Mouse (Mus musculus) lung, postnatal 36 days (tissue): ENCODE measurements around the gene Slc9a9.

ENCODE experiments used
- DNase-seq: peaks from one replicate; pipeline ENCODE4 v3.0.0; 2022; ENCODE audit warnings: mixed read lengths

Slc9a9 gene

GRCm38 (mm10) chr9:94968596-94969120 lies 298.9 kb downstream of the Slc9a9 start:
- no peak for DNase-seq

DNA sequence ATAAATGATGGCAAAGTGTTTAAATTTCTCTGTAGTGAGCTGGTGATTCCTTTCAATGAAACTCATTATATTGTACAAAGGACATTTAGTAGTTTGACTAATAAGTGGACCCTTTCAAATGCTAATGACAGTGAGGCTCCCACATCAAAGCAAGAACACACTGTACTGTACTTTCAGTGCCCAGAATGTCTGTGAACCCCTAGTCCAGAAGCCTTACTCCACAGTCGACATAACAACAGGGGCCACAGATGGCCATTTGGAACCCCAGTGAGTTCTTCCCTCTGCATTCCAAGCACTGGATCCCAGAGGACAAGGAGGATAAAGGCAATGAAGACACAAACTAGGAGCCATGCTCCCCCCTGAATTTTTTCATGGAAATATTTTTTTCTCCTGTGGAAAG lies 299.4 kb downstream of the Slc9a9 start:
- no peak for DNase-seq

DNA sequence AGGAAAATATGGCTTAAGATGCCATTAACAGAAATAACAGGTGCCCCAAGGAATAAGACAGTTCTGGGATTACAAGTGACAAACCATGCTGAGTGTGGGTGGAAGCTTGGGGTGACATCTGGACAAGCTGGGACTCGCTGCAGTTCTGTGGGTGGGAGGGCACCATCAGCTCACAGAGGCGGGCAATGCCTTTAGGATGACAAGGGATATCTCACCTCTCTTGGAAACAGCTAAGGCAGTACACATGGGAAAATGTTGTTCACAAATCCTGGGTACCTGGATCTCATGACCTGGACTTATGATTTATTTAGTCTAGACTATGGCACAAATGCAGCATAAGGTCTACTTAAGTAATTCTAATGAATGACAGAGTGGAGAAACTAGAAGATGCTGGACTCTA lies 302.3 kb downstream of the Slc9a9 start:
- no peak for DNase-seq

DNA sequence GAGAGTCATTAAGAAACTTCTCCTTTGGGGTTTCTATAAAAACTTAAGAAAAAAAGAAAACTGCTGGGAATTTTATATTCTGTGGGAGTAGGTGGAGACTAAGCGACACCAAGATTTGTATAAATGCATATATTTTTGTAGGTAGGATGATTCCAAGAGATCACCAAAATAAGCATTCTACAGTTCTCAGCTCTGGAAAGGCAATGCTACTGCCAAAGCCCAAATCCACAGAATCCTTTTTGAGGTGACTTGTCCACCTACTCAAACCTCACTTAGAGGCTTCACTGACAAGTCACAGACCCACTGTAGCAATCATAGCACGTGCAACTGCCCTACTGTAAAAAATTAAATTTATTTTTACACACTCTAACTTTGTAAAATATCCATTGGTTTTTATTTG lies 303.0 kb downstream of the Slc9a9 start:
- DNase-seq = no peak

- no peak for DNase-seq
Measured at GRCm38 (mm10) chr9:94976191-94976590, 306.5 kb downstream of the Slc9a9 start.

DNA sequence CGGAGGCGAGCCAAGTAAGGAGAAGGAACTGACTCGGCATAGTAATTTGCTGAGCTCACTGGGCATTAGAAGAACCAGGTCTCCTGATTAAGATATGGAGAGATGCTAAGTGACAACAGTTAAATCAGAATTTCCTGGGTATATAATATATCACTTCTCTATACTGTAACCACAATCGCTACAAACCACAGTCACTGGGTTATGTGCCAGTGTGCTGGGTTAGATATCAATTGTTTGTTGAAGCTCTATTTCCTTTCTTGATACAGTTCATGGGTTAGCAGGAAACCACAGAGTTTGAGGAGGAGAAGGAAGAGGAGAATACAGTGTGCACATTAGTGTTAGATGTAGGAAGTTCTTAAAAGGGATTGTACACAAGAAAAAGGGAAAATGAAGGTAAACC lies 323.9 kb downstream of the Slc9a9 start:
- DNase-seq = no peak

GRCm38 (mm10) chr9:95020136-95020706 lies 350.5 kb downstream of the Slc9a9 start:
- no peak for DNase-seq

GRCm38 (mm10) chr9:95034140-95034970 lies 364.6 kb downstream of the Slc9a9 start:
- DNase-seq = no peak

DNA sequence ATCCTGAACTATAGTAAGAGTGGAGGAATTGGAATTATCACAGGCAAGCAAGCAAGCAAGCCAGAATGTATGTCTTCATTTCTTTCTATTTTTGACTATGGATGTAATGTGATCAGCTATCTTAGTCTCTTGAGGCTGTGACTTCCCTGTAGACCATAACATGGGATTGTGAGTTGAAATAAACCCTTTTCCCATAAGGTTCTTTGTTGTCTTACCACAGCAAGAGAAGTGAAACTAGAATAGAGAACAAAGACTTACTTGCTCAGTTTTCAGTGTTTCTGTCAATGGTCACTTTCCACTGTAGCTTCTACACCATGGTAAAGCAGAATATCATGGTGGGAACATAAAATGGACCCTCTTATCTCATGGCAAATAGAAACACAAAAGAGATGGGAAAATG lies 366.5 kb downstream of the Slc9a9 start:
- DNase-seq = no peak

DNA sequence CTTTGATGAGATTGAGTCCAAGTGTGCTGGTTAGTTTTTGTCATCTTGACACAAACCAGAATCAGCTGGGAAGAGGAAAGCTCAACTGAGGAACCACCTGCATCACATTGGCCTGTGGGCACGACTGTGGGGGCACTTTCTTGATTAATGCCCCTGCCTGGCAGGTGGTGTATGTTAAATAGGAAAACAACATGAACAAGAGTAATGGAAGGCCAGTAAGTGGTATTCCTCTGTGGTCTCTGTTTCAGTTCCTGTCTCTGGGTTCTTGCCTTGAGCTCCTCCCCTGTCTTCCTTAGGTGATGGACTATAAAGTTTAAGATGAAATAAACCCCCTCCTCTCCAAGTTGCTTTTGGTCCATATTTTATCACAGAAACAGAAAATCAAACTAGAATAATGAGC lies 372.7 kb downstream of the Slc9a9 start:
- DNase-seq = no peak

DNA sequence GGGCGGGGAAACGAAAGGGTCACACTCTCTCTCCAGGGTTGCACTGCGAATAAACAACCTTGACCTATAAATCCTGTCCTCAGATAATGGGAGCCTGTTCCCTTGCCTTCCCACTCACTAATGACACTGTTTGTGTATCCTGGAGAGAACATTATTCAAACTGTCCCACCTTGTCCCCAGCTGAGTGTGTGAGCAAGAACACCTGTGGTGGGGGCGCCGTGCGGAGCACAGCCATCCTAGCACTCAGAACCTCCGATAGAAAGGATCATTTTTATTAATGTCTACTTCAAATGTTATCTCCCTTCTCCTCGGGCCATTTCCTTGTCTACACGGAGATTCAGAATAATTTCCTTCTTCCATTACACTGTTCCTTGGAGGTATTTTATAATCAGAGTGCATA lies 382.5 kb downstream of the Slc9a9 start:
- DNase-seq = no peak

DNA sequence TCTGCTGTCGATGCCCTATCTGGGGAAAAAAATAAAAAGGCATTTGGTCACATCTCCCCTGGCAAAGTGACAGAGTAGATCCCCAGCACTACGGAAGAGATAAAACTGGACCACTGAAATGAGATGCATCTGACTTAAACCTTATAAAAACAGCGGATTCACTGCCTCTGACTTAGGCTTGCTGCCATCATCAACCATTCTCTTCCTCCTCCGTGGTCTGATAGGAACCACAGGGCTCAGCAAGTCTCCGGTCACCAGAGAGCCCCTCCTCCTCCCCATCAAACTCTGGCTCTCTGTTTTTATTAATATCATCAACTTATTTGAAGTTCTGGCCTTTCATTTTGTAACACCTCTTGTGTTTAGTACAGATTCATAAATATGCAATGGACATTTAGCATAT lies 383.5 kb downstream of the Slc9a9 start:
- DNase-seq = no peak

GRCm38 (mm10) chr9:95055843-95056242 lies 386.1 kb downstream of the Slc9a9 start:
- no peak for DNase-seq

DNA sequence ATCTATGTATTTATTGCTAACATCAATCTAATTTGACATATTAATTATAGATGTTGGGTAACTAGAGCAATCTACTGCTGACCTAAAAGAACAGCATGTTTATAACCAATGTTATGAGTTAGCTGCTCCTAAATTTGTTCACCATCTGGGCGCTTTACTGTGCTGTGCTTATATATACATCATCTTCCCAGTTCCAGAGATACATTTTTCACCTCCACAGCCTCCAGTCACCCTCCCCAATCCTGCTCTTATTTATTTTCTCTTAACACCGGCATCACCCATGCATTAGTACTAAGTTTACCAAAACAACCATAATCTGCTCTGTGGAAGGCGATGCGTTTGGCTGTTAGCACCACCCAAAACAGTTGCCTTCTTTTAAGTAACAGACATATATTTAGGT lies 391.0 kb downstream of the Slc9a9 start:
- DNase-seq = no peak

- DNase-seq = no peak
Measured at GRCm38 (mm10) chr9:95067037-95067436, 397.3 kb downstream of the Slc9a9 start.

DNA sequence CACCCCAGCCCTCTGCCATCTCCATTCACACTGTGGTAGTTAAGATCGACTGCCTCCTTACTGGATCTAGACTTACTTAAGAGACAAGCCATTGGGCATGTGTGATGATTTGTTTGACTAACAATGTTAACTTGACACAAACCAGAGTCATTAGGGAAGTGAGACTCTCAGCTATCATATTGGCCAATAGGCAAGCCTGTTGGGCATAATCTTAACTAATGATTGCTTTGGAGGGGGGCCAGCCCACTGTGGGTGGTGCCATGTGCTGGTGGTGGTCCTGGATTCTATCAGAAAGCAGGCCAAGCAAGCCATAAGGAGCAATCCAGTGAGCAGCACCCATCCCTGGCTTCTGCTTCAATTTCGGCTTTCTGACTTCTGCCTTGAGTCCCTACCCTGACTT lies 398.8 kb downstream of the Slc9a9 start:
- no peak for DNase-seq

GRCm38 (mm10) chr9:95070832-95071519 lies 401.3 kb downstream of the Slc9a9 start:
- DNase-seq = no peak

- DNase-seq = peak; percentile 59
Measured at GRCm38 (mm10) chr9:95072450-95072955, 402.8 kb downstream of the Slc9a9 start.

GRCm38 (mm10) chr9:95073691-95074090 lies 404.0 kb downstream of the Slc9a9 start:
- no peak for DNase-seq

DNA sequence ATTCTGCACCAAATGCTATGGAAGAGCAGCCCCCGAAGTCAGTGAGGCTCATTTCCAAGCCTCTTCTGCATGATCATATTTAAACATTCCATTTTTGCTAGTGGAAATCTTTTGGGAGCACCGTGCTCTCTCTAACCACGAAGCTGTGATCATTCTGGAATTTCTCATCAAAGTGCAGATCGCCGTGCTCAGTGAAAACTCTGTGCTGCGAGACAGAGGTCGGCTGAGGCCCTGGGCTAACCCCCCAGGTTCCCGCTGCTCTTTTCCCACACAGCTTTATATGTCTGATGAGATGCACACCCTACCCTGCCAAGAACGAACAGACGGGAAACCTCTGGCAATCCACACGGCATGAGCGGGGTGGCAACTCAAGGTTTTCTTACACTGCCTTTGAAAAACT lies 406.1 kb downstream of the Slc9a9 start:
- DNase-seq = no peak

DNA sequence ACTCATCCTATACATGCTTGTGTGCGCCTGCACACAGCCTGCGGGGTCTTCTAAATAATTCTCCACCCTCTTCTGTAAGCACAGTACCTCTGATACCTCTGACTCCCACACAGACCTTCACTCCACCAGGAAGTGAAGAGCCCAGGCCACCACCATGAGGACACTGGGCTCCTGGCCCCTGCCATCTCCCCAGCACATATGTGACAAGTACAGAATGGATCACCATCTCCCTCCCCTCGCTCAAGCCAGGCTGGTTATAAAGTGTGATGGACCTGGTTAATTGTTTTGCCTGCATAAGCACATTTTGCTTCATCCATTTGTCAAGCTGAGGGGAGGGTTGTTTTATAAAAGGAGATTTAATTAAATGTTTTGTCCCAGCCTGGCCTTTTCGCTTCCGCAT lies 408.2 kb downstream of the Slc9a9 start:
- no peak for DNase-seq

GRCm38 (mm10) chr9:95078626-95079025 lies 408.9 kb downstream of the Slc9a9 start:
- DNase-seq = no peak

DNA sequence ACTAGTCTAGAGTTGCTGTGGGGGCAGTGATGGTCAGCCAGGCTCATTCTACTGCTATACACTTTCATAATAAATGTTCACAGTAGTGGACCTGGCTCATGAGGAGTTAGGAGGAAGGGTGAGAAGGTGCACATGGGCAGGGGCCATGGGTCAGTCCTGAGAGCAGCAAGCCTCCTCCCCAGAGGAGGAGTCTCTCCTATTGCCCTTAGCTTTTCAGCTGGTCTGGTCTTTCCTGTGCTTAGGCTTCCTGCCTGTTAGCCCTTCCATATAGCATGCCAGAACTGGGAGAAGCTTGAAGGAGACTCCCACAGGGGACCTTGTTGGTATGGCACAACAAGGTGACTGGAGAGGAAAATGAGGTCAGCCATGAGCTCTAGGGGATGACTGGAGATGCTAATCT lies 410.2 kb downstream of the Slc9a9 start:
- DNase-seq = no peak
